Mouse (Mus musculus): ENCODE measurements around the gene Ssr2.
A peak's percentile ranks its signal among the peaks of the same experiment; 100 is the strongest.
"Not testable (repeated sequence)": the region's sequence is repeated elsewhere in the genome, so short reads cannot be mapped to it uniquely, and the experiment has no call there.

Gene Ssr2

DNA sequence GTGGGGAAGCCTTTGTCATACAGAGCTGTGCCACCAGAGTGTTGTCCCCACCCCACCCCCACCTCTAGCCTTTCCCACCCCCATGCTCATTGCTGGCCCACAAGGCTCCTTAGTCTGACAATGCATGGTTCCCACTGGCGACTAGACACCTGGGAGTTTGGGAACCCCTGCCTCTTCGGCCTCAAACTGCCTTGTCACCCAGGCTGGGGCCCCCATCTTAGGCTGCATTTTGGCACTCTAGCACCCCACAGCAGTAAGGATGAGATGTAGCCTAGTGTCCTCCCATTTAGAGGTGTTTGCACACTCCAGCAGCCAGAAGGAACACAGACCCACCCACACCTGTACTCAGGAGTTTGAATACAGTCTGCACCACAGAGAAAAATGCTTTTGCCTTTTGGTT is 1.9 kb upstream of the Ssr2 start:
- TF ChIP-seq NANOG (IDR thresholded peaks at IDR 0.05; ENCODE audit: borderline replicate concordance, low read length) = no peak
- no peak for TF ChIP-seq CTCF (conservative IDR thresholded peaks at IDR 0.05; ENCODE audit: low read length)
- no peak for TF ChIP-seq POU5F1 (IDR thresholded peaks at IDR 0.05; ENCODE audit: borderline replicate concordance, low read length)
- peaks cover 29% of the 10 kb centered on the region for H3K36me3 ChIP-seq (ENCODE audit: insufficient read depth, low read length)

DNA sequence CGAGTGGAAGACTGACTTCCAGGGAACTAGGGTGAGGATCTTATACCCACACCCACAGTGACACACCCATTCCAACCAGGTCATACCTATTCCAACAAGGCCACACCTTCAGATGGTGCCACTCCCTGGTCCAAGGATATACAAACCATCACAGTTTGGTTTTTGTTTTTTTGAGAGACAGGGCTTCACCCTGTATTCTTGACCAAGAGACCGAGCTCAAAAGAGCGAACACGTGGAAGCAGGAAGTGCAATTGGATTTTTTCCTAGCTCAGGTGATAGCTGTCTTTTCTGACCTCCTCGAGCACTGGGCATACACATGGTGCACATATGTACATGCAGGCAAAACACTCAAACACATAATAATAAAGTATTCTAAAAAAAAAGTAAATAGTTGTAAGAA is 2.2 kb downstream of the Ssr2 start:
- Histone ChIP-seq H3K4me3 (replicated peaks; ENCODE audit: low read length) (peak overlapping the region; percentile 94), H3K36me3 (ENCODE audit: insufficient read depth, low read length) (peaks cover 39% of the 10 kb centered on the region), H3K4me1 (replicated peaks; ENCODE audit: low read depth, low read length) (peaks cover 54% of the 10 kb centered on the region)
- H3K9me3 ChIP-seq (ENCODE audit: low read length); H3K27me3 ChIP-seq (ENCODE audit: insufficient read depth, low read length): not testable (repeated sequence)

More for the DNA sequence above, 1.9 kb upstream of the Ssr2 start:
- Histone ChIP-seq H3K4me3 (replicated peaks; ENCODE audit: low read length) (no peak overlapping the region), H3K4me1 (replicated peaks; ENCODE audit: low read depth, low read length) (peaks cover 47% of the 10 kb centered on the region), H3K27me3 (ENCODE audit: insufficient read depth, low read length) (no peaks in the 10 kb centered on the region), H3K9me3 (ENCODE audit: low read length) (peaks cover 36% of the 10 kb centered on the region)

DNA sequence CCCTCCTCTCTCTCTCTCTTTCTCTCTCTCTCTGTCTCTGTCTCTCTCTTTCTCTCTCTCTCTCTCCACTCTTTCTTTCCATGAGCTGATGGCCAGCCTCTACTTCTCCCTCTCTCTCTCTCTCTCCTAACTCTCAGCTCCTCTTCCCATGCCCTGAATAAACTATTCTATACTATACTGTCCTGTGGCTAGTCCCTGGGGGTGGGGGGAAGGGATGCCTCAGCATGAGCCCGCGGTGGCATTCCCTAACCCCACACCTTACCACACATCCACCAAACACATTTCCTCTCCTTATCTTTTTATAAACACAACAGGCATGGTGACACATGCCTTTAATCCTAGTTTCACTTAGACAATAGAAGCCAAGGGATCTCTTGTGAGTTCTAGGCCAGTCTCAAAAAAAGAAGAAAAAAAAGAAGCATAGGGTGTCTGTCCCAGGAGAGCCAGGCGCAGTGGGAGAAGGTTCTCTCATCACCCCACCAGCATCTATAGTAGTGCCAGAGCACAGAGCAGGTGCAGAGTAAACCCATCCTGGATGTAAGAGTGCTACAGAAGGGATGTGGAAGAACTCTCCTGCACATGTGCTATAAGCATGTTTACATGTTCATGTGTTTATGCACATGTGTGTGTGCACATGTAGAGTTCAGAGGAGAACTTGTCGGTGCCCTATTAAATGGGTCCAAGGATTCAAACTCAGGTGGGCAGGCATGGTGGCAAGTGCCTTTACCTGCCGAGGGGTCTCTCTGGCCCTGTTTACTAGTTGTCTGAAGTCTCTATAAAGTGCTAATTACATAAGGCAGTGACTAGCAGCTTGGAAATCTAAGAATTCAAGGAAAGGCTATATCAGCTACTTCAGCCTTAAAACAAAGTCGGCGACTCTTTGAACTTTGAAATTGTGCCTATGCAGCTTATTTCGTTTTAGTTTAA is 3.1 kb downstream of the Ssr2 start:
- Histone ChIP-seq H3K4me3 (replicated peaks; ENCODE audit: low read length) (peak overlapping the region; percentile 94), H3K36me3 (ENCODE audit: insufficient read depth, low read length) (peaks cover 48% of the 10 kb centered on the region), H3K27me3 (ENCODE audit: insufficient read depth, low read length) (no peaks in the 10 kb centered on the region), H3K4me1 (replicated peaks; ENCODE audit: low read depth, low read length) (peaks cover 55% of the 10 kb centered on the region), H3K9me3 (ENCODE audit: low read length) (no peaks in the 10 kb centered on the region)
- TF ChIP-seq NANOG (IDR thresholded peaks at IDR 0.05; ENCODE audit: borderline replicate concordance, low read length) = no peak
- no peak for TF ChIP-seq POU5F1 (IDR thresholded peaks at IDR 0.05; ENCODE audit: borderline replicate concordance, low read length)
- TF ChIP-seq CTCF (conservative IDR thresholded peaks at IDR 0.05; ENCODE audit: low read length) = no peak

DNA sequence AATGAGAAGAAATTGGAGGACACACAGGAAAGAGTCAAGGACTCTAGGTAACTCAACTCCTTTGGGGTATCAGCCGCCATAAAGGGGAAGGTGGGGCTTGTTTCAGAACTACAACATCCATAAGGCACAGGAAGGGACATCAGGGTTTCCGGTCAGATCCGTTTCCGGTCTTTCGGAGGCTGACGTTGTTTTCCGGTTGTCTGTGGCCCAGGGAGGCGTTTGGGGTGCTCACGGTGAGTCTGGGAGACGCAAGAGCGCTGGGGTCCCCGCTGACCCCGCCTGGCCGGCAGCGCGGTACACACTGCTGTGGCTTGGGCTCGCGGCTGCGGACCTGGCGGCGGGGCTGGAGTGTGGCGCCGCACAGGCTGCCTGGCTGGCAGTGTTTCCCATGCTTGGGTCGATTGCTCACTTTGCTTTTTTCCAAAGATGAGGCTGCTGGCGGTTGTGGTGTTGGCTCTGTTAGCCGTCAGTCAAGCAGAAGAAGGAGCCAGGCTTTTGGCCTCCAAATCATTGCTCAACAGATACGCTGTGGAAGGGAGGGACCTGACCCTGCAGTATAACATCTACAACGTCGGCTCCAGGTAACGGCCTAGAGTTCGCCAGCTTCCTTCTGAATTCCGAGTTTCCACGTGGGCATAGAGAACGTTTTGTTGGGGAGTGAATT is 3.9 kb downstream of the Ssr2 start:
- no peaks in the 10 kb centered on the region for H3K9me3 ChIP-seq (ENCODE audit: low read length)
- peaks cover 57% of the 10 kb centered on the region for H3K4me1 ChIP-seq (replicated peaks; ENCODE audit: low read depth, low read length)
- peak overlapping the region; percentile 94 for H3K4me3 ChIP-seq (replicated peaks; ENCODE audit: low read length)
- H3K36me3 ChIP-seq (ENCODE audit: insufficient read depth, low read length) = peaks cover 56% of the 10 kb centered on the region
- no peaks in the 10 kb centered on the region for H3K27me3 ChIP-seq (ENCODE audit: insufficient read depth, low read length)
- TF ChIP-seq NANOG (IDR thresholded peaks at IDR 0.05; ENCODE audit: borderline replicate concordance, low read length) (no peak), POU5F1 (IDR thresholded peaks at IDR 0.05; ENCODE audit: borderline replicate concordance, low read length) (no peak), CTCF (conservative IDR thresholded peaks at IDR 0.05; ENCODE audit: low read length) (no peak)

DNA sequence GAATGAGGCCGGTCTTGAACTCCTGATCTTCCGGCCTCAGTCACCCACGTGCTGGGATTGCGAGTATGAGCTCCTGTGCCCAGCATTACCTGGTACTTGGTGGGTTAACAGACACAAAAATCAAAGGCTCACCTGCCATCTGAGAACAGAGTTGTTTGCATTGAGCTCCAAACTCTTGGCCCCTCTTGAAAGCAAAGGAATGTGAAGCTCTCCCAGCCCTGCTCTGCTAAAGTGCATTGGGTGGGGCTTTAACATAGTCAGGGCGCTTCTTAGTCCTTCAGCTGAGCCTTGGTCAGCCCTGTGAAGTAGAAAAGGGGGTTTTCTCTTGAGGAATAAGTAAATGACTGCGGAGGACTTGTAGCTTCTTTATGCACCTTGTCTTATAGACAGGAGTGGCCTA is 10.1 kb downstream of the Ssr2 start:
- Histone ChIP-seq H3K4me3 (replicated peaks; ENCODE audit: low read length) (peak overlapping the region; percentile 48), H3K4me1 (replicated peaks; ENCODE audit: low read depth, low read length) (peaks cover 96% of the 10 kb centered on the region), H3K9me3 (ENCODE audit: low read length) (no peaks in the 10 kb centered on the region), H3K27me3 (ENCODE audit: insufficient read depth, low read length) (no peaks in the 10 kb centered on the region), H3K36me3 (ENCODE audit: insufficient read depth, low read length) (peaks cover 91% of the 10 kb centered on the region)
- TF ChIP-seq CTCF (conservative IDR thresholded peaks at IDR 0.05; ENCODE audit: low read length) = no peak
- TF ChIP-seq POU5F1 (IDR thresholded peaks at IDR 0.05; ENCODE audit: borderline replicate concordance, low read length) = no peak
- TF ChIP-seq NANOG (IDR thresholded peaks at IDR 0.05; ENCODE audit: borderline replicate concordance, low read length) = no peak

DNA sequence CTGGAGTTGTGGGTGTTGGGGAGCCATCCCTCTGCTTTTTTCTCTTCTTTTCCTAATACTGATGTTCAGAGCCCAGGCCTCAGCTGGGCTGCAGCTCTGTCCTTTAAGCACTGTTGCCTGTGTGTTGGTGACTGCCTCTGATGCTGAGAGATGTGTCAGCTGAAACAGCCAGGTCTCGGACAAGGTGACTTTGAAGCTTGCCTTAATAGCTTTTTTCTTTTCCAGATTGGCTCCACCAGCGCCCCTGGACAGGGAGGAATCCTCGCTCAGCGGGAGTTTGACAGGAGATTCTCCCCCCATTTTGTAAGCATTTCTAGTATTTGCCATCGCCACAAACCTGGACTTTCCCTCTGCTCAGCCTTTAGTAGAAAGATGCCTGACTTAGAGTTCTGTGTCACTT is 11.0 kb downstream of the Ssr2 start:
- H3K4me3 ChIP-seq (replicated peaks; ENCODE audit: low read length) = peak overlapping the region; percentile 48
- H3K27me3 ChIP-seq (ENCODE audit: insufficient read depth, low read length) = no peaks in the 10 kb centered on the region
- TF ChIP-seq NANOG (IDR thresholded peaks at IDR 0.05; ENCODE audit: borderline replicate concordance, low read length) (peak; percentile 47; the same call in 1 of the 2 replicates), CTCF (conservative IDR thresholded peaks at IDR 0.05; ENCODE audit: low read length) (no peak)
- no peaks in the 10 kb centered on the region for H3K9me3 ChIP-seq (ENCODE audit: low read length)
- peaks cover 97% of the 10 kb centered on the region for H3K4me1 ChIP-seq (replicated peaks; ENCODE audit: low read depth, low read length)
- H3K36me3 ChIP-seq (ENCODE audit: insufficient read depth, low read length) = peaks cover 90% of the 10 kb centered on the region

DNA sequence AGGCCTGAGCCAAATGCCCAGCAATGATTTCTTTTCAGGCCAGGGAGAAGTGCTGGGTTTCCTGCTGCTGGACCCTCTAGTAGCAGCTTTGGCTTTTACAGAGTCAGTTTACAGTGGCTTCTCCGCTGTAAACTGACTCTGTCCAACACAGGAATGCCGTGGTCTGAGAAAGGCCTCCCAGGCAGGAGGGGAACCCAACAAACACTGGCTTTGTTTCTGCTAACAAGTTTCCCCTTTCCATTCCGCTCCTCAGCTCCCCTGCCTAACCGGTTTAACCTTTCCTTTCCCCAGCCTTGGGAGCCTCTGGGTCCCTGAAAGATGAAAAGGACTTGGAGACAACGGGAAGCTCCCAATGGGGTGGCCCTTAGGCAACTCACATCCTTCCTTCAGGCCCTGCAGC is 14.6 kb downstream of the Ssr2 start:
- no peak for TF ChIP-seq POU5F1 (IDR thresholded peaks at IDR 0.05; ENCODE audit: borderline replicate concordance, low read length)
- H3K9me3 ChIP-seq (ENCODE audit: low read length) = no peaks in the 10 kb centered on the region
- no peaks in the 10 kb centered on the region for H3K27me3 ChIP-seq (ENCODE audit: insufficient read depth, low read length)
- H3K4me3 ChIP-seq (replicated peaks; ENCODE audit: low read length) = no peak overlapping the region
- H3K36me3 ChIP-seq (ENCODE audit: insufficient read depth, low read length) = peaks cover 60% of the 10 kb centered on the region
- H3K4me1 ChIP-seq (replicated peaks; ENCODE audit: low read depth, low read length) = peaks cover 94% of the 10 kb centered on the region

DNA sequence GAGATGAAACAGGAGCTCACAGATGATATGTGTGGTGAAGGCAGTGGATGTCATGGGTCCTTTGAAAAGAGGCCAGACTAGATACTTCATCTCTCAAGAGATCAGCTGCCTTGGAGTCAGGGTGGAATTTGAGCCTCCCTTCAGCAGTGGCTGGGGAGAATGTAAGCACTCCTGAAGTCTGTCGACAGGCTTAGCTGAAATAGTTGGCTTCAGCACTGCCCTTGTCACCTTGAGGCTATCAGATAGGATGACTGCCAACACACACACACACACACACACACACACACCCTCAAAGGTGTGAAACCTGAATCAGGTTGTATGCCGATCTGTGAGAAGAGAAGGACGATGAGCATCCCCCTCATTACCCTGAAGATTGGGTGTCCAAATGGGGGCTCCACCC is 15.4 kb downstream of the Ssr2 start:
- H3K4me3 ChIP-seq (replicated peaks; ENCODE audit: low read length) = no peak overlapping the region
- H3K27me3 ChIP-seq (ENCODE audit: insufficient read depth, low read length) = no peaks in the 10 kb centered on the region
- peaks cover 54% of the 10 kb centered on the region for H3K36me3 ChIP-seq (ENCODE audit: insufficient read depth, low read length)
- H3K4me1 ChIP-seq (replicated peaks; ENCODE audit: low read depth, low read length) = peaks cover 88% of the 10 kb centered on the region
- no peaks in the 10 kb centered on the region for H3K9me3 ChIP-seq (ENCODE audit: low read length)
- TF ChIP-seq CTCF (conservative IDR thresholded peaks at IDR 0.05; ENCODE audit: low read length) = no peak
- TF ChIP-seq NANOG (IDR thresholded peaks at IDR 0.05; ENCODE audit: borderline replicate concordance, low read length) = no peak
- TF ChIP-seq POU5F1 (IDR thresholded peaks at IDR 0.05; ENCODE audit: borderline replicate concordance, low read length) = no peak

Measured in E14TG2a.4 (cell line).